Mouse (Mus musculus) E14TG2a.4 (cell line): Measurements from ENCODE around the gene 4930518I15Rik.

Experiments
- H3K27me3 ChIP-seq: 2 replicates; pipeline ENCODE4 v1.6.1; 2014; ENCODE audit warnings: low read length, control low read depth; ENCODE audit not compliant: insufficient read depth
- H3K36me3 ChIP-seq: 2 replicates; pipeline ENCODE4 v1.6.1; 2014; ENCODE audit warnings: low read length, control low read depth; ENCODE audit not compliant: insufficient read depth
- H3K4me1 ChIP-seq: replicated peaks from 2 replicates; pipeline ENCODE4 v1.6.1; 2014; ENCODE audit warnings: low read depth, low read length, control low read depth
- H3K4me3 ChIP-seq: replicated peaks from 2 replicates; pipeline ENCODE4 v1.5.1; 2014; ENCODE audit warnings: mild to moderate bottlenecking, low read length
- H3K9me3 ChIP-seq: 2 replicates; pipeline ENCODE4 v1.6.1; 2014; ENCODE audit warnings: low read length, control low read depth
- CTCF ChIP-seq: conservative IDR thresholded peaks from 2 replicates; pipeline ENCODE4 v1.5.1; 2014; ENCODE audit warnings: low read length
- NANOG ChIP-seq: IDR thresholded peaks from 2 replicates; pipeline ENCODE4 v1.6.1; 2014; ENCODE audit warnings: borderline replicate concordance, low read length, mixed read lengths
- POU5F1 ChIP-seq: IDR thresholded peaks from 2 replicates; pipeline ENCODE4 v1.6.1; 2014; ENCODE audit warnings: low read length, borderline replicate concordance

Gene 4930518I15Rik

DNA sequence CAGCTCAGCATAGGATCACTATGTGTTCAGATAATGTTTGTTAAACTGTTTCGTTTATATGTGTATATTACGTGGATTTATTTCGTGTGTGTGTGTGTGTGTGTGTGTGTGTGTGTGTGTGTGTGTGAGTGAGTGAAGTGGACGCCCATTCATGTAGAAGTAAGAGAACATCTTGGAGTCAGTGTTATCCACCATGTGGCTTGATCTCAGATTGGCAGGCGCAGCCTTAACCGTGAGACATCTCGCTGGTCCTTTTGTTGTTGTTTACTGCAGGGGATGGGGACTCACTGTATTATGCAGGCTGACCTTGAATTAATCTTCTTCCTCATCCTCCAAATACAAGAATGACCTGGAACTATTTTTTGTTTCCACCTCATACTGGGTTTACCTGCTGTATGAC, 11.8 kb upstream of the 4930518I15Rik start:
- Histone ChIP-seq H3K27me3 (no peaks in the 10 kb centered on the region), H3K36me3 (peaks cover 95% of the 10 kb centered on the region), H3K4me3 (no peak overlapping the region), H3K4me1 (peaks cover 55% of the 10 kb centered on the region), H3K9me3 (no peaks in the 10 kb centered on the region)
- TF ChIP-seq CTCF (no peak), POU5F1 (no peak), NANOG (no peak)

DNA sequence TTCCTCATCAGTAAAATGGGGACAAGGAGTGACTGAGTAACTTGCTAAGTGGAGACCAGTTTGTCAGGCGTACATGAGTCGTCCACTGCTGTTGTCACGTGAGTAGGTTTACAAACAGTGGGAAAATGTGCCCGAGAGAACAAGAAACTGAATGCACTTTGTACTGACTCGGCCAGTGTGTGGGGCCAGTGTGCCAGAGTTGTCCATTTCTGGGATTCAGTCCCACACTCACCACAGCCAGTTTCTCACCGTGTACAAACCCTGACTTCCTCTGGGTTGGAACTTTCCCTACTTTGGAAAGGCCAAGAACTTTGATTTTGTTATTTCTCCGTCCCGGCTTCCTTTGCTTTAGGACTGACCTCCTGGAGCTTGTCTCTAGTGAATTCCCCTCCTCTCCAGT, 11.2 kb upstream of the 4930518I15Rik start:
- peaks cover 60% of the 10 kb centered on the region for H3K4me1 ChIP-seq
- H3K27me3 ChIP-seq, result no peaks in the 10 kb centered on the region
- no peaks in the 10 kb centered on the region for H3K9me3 ChIP-seq
- TF ChIP-seq POU5F1 (no peak), CTCF (no peak), NANOG (no peak)
- no peak overlapping the region for H3K4me3 ChIP-seq
- peaks cover 95% of the 10 kb centered on the region for H3K36me3 ChIP-seq

DNA sequence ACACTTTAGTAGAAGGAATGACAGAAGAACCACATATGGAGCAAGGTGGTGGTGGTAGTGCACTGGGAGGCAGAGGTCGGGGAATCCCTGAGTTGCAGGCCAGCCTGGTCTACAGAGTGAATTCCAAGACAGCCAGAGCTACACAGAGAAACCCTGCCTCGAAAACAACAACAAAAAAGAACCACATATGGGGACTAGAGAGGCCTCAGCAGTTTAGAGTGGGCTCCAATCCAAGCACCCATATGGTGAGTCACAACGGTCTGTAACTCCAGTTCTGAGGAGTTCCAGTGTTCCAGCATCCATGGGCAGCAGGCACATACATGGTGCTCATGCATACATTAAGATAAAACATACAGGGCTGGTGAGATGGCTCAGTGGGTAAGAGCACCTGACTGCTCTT, 6.7 kb upstream of the 4930518I15Rik start:
- peaks cover 54% of the 10 kb centered on the region for H3K36me3 ChIP-seq
- H3K27me3 ChIP-seq, result no peaks in the 10 kb centered on the region
- peak overlapping the region; percentile 99 for H3K4me3 ChIP-seq
- no peaks in the 10 kb centered on the region for H3K9me3 ChIP-seq
- H3K4me1 ChIP-seq, result peaks cover 50% of the 10 kb centered on the region
- TF ChIP-seq CTCF (no peak), NANOG (no peak), POU5F1 (no peak)

DNA sequence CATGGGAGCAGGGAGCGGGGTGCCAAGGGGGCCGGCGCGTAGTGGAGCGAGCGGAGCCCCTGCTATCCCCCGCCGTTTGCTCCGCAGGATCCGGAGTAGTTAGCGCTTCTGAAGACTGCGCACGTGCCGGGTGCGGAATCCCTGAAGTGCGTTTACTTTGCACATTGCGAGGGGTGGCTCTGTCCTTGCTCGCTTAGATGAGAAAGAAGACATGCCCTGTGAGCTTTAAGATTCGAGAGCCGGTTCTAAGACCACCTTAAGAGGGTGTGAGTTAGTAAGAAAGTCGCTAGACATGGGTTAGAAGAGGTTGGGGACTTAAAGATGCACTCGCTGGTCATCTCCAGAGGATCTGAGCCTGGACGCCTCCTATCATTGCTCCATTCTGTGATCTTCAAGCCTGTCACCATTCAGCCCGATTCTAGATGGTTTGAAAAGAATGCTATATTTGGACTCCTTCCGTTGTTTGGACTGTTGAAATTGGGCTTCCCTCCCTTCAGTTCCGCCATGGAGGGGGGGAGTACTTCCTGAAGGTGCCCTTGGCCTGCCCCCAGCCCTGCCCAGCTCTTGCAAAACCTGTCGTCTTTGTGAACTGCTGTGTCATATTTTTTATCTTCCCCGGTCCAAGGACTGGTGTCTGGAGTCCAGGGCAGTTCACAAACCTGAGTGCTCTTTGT, 5.9 kb upstream of the 4930518I15Rik start:
- Histone ChIP-seq H3K36me3 (peaks cover 46% of the 10 kb centered on the region), H3K4me1 (peaks cover 50% of the 10 kb centered on the region), H3K27me3 (no peaks in the 10 kb centered on the region), H3K9me3 (no peaks in the 10 kb centered on the region), H3K4me3 (peak overlapping the region; percentile 99)
- TF ChIP-seq CTCF (no peak), NANOG (no peak), POU5F1 (no peak)

DNA sequence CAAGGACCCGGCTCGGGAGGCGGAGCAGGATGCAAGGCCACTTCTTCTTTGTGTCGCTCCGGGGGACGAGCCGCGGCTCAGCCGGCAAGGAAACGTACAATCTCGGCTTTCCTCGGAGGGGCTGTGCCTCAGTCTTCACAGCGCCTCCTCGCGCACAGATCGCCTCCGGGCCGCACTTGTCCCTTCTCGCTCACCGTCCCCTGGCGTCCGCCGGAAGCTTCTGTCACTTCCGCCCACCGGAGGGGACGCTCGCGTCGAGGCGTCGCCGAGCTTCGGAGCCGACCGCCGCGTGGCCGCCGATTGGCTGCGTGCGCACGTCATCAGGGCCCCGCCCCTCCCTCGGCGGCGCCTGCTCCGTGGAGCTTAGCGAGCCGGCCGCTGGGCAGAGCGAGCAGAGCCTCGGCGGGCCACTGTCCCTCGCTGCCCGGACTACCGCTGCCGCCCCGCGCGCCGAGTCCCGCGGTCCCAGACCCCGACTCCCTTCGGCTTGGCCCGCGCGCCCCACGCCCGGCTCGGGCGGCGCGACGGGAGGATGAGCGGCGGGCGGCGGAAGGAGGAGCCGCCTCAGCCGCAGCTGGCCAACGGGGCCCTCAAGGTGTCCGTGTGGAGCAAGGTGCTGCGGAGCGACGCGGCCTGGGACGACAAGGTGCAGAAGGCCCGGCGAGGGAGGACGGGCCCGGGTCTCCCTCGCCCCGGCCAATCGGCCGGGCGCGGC, 5.2 kb upstream of the 4930518I15Rik start, which contains the start of gene Rab5if:
Gene Rab5if (plus strand): TSS at position 357 of the 715 bp plus-strand sequence.
- TF ChIP-seq CTCF (0 out of 2 replicates have a peak, but pooled peaks have one; percentile 10), NANOG (no peak), POU5F1 (no peak)
- Histone ChIP-seq H3K36me3 (peaks cover 43% of the 10 kb centered on the region), H3K4me3 (peak within 1 kb of the TSS; percentile 99), H3K9me3 (no peaks in the 10 kb centered on the region), H3K27me3 (no peaks in the 10 kb centered on the region), H3K4me1 (peaks cover 55% of the 10 kb centered on the region)

DNA sequence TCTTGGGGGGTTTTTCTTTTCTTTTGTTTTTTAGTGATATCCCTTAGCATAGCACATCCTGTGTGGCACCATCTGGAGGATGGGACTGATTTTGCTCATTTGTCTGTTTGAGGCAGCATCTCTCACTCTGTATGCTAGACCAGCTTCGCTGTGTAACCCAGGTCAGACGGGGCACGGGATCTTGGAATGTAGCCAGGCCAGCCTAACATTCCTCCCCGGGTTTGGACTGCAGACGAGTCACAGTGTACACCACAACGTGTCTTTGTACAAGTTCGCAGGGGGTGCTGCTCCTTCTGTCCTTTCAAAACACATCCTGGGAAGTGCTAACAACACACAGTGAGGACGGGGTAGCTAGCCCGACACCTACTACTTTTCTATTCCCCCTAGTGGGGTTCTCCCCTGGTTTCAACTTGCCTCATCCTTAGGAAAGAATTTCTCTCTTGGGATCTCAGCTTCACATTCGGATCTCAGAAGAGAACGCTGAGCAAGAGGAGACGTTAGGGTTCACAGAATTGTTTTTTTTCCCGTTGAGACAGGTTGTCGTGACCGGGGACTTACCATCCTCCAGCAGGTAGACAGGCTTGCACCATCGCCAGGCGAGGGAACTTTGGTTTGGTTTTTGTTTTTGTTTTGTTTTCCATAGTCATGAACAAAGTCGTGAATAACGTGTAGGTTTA, 4.4 kb upstream of the 4930518I15Rik start:
- TF ChIP-seq CTCF (no peak), POU5F1 (no peak), NANOG (no peak)
- peaks cover 62% of the 10 kb centered on the region for H3K4me1 ChIP-seq

DNA sequence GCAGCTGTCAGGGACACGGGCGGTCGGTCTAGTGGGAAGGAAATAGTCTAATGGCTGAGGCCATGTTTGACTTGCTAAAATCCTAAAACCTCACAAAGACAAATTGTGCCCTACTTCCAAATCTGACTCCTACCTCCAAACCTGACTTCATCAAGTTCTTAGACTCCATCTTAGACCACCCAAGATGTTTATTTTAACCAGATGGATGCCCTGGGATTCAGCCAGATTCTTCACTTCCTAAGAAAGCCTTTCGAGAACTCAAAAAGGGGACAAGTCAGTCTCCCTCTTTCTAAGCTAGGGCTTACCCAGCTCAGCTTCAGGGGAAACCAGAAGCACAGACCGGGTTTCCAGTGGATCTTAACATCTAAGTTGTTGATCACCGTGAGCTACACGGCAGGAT, 925 bp upstream of the 4930518I15Rik start:
- Histone ChIP-seq H3K27me3 (no peaks in the 10 kb centered on the region), H3K4me3 (no peak overlapping the region), H3K4me1 (peaks cover 61% of the 10 kb centered on the region), H3K36me3 (peaks cover 41% of the 10 kb centered on the region), H3K9me3 (no peaks in the 10 kb centered on the region)
- TF ChIP-seq POU5F1 (no peak), CTCF (no peak)

More for the DNA sequence above, 4.4 kb upstream of the 4930518I15Rik start:
- Histone ChIP-seq H3K9me3 (no peaks in the 10 kb centered on the region), H3K27me3 (no peaks in the 10 kb centered on the region), H3K4me3 (peak overlapping the region; percentile 99), H3K36me3 (peaks cover 42% of the 10 kb centered on the region)

DNA sequence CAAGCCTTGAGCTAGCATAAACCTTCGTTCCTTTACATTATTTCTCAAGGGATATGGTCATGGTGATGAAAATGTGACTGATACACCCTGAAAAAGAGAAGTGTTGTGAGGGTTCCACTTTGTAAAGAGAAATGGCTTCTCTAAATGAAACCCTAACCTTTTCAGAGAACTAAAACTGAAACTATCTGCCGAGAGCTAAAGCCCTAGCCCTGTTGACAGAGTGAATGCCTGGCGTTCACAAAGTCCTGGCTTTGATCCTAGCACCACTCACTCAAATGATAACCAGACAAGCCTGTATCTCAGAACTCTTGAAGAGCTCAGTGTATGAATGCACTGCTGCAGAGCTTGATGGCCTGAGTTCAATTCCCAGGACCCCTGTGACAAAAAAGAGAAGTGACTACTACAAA, 358 bp downstream of the 4930518I15Rik start:
- H3K4me3 ChIP-seq, result no peak overlapping the region
- H3K27me3 ChIP-seq, result no peaks in the 10 kb centered on the region
- H3K9me3 ChIP-seq, result no peaks in the 10 kb centered on the region
- H3K36me3 ChIP-seq, result peaks cover 50% of the 10 kb centered on the region
- peaks cover 66% of the 10 kb centered on the region for H3K4me1 ChIP-seq
- no peak for TF ChIP-seq POU5F1
- TF ChIP-seq NANOG, result no peak
- TF ChIP-seq CTCF, result no peak
